Mouse (Mus musculus): ENCODE data around the gene Ints4. TPM values are rescaled to one million over a fixed set of nuclear protein-coding genes. Genes with fewer than 3 reads are reported as not detected.
"Not testable (repeated sequence)": the region's sequence is repeated elsewhere in the genome, so short reads cannot be mapped to it uniquely, and the experiment has no call there.

Gene Ints4
- 52.8 and 56.1 TPM in 2 replicates for polyA plus RNA-seq (2015; fragmentation: Nextera tagmentation; extraction: Ambion mirVana)

DNA sequence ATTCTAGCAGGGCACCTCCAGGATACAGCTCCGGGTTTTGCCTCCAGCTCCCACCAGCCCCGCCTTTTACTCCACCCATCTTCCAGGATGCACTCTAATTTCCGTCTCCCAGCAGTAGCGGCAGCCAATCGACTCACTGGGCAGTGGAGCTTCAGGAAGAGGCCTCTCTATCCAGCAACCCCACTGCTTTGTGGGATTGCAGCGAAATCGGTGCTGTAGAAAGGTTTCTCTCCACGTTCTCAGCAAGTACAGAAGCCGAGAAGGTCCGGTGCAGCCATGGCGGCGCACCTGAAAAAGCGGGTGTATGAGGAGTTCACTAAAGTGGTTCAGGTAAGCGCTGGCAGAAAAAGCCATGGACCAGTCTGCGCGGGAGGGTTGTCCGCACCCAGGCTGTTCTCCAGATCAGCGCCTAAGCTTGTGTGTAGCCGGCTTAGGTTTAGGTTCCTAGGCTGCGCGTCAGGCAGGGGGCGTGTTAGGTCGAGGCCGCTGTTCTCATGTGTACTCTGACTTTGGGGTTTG is at the start of gene Ints4:
Gene Ints4 (plus strand): TSS at position 136 of the 519 bp plus-strand sequence.
- peak within 1 kb of the TSS; percentile 83 for H3K27ac ChIP-seq (ENCODE audit: low read length)
- WGBS = under 1% methylated on average over 24 of the region's 24 CpGs
- H3K27me3 ChIP-seq (ENCODE audit: control insufficient read depth, insufficient read depth, low read length) = no peaks in the 10 kb centered on the region

DNA sequence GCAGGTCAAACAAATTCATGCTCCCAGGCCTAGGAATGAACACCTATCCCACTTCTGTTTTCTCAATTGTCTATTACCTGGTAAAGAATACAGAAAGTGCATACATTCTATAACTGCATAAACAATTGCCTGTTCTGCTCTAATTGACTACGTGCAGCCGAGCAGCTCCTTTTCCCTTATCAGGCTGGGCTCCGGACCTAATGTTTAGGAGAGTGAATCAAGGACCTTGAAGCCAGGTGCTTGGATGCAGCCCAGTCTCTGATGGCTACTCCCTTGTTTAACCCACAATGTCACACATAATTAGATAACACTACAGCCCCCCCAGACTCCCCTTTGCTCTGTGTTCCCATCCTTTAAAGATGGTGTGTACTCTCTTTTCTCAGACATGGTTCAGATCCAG is 47.2 kb upstream of the Ints4 start:
- H3K9ac ChIP-seq (ENCODE audit: low read length); H3K27me3 ChIP-seq (ENCODE audit: control insufficient read depth, insufficient read depth, low read length); H3K4me3 ChIP-seq (replicated peaks; ENCODE audit: low read length); H3K36me3 ChIP-seq (ENCODE audit: control insufficient read depth, insufficient read depth, low read length); H3K9me3 ChIP-seq (replicated peaks; ENCODE audit: control insufficient read depth, low read length); H3K4me2 ChIP-seq (ENCODE audit: low read depth, low read length): not testable (repeated sequence)
- peaks cover 14% of the 10 kb centered on the region for H3K4me1 ChIP-seq (ENCODE audit: control insufficient read depth, insufficient read depth, low read length)
- peak; percentile 22; the same call in 1 of the 2 replicates for ATAC-seq (ENCODE audit: insufficient read depth, low FRiP score)
- H3K27ac ChIP-seq (ENCODE audit: low read length) = peak overlapping the region; percentile 66
- 43% methylated on average over 3 of the region's 3 CpGs for WGBS

More for the DNA sequence above, at the start of gene Ints4:
- peak; percentile 99 for ATAC-seq (ENCODE audit: insufficient read depth, low FRiP score)
- Histone ChIP-seq H3K4me2 (ENCODE audit: low read depth, low read length) (peak within 1 kb of the TSS; percentile 94), H3K4me3 (replicated peaks; ENCODE audit: low read length) (peak within 1 kb of the TSS; percentile 79), H3K4me1 (ENCODE audit: control insufficient read depth, insufficient read depth, low read length) (peaks cover 11% of the 10 kb centered on the region), H3K9ac (ENCODE audit: low read length) (peak within 1 kb of the TSS; percentile 81), H3K36me3 (ENCODE audit: control insufficient read depth, insufficient read depth, low read length) (no peaks in the 10 kb centered on the region), H3K9me3 (replicated peaks; ENCODE audit: control insufficient read depth, low read length) (no peaks in the 10 kb centered on the region)

DNA sequence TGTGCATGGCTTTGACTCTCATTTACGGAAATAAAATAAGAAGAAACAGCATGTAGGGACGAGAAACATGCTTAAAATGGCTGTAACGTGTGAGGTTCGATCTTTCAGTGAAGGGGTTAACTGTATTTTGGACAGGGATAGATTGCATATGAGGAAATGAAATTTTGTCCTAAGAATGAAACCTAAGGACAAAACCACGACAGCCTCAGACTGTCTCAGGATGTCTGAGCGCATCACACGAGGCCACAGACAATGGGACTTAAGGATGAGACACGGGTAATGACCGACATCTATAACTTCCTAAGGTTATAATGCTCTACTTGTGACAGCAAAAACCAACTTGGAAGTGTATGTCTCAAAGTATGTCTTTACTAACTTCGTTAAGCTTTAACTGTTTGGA is 46.2 kb upstream of the Ints4 start:
- peaks cover 9% of the 10 kb centered on the region; the same call in 1 of the 2 replicates for H3K4me1 ChIP-seq (ENCODE audit: control insufficient read depth, insufficient read depth, low read length)
- ATAC-seq (ENCODE audit: insufficient read depth, low FRiP score) = no peak
- no peaks in the 10 kb centered on the region for H3K9me3 ChIP-seq (replicated peaks; ENCODE audit: control insufficient read depth, low read length)
- H3K27ac ChIP-seq (ENCODE audit: low read length) = no peak overlapping the region
- no peaks in the 10 kb centered on the region for H3K27me3 ChIP-seq (ENCODE audit: control insufficient read depth, insufficient read depth, low read length)
- no peak overlapping the region for H3K9ac ChIP-seq (ENCODE audit: low read length)
- H3K4me3 ChIP-seq (replicated peaks; ENCODE audit: low read length) = no peak overlapping the region
- H3K4me2 ChIP-seq (ENCODE audit: low read depth, low read length) = no peak overlapping the region
- no peaks in the 10 kb centered on the region for H3K36me3 ChIP-seq (ENCODE audit: control insufficient read depth, insufficient read depth, low read length)
- 80% methylated on average over 10 of the region's 10 CpGs for WGBS

DNA sequence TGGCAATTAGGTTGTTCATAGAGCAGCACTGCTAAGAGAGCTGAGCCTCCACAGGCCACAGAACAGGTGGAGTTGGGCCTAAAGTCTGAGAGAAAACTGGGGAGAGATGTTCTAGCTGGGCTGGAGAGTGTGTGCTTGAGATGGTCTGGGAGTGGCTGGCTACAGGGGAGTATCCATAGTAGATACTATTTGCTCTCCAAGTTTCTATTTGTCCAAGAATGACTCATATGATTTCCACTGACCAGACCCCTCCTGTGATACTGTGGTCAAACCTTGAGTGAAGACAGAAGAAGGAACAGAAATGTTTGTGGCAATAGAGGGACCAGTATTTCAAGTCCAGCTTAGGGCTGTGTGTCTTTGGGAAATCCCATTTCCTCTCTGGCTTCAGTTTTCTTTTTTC is 41.8 kb upstream of the Ints4 start:
- Histone ChIP-seq H3K4me3 (replicated peaks; ENCODE audit: low read length) (no peak overlapping the region), H3K36me3 (ENCODE audit: control insufficient read depth, insufficient read depth, low read length) (no peaks in the 10 kb centered on the region), H3K27ac (ENCODE audit: low read length) (peak overlapping the region; percentile 66), H3K9me3 (replicated peaks; ENCODE audit: control insufficient read depth, low read length) (no peaks in the 10 kb centered on the region), H3K4me2 (ENCODE audit: low read depth, low read length) (no peak overlapping the region), H3K9ac (ENCODE audit: low read length) (no peak overlapping the region), H3K4me1 (ENCODE audit: control insufficient read depth, insufficient read depth, low read length) (no peaks in the 10 kb centered on the region), H3K27me3 (ENCODE audit: control insufficient read depth, insufficient read depth, low read length) (no peaks in the 10 kb centered on the region)
- ATAC-seq (ENCODE audit: insufficient read depth, low FRiP score) = peak; percentile 93

DNA sequence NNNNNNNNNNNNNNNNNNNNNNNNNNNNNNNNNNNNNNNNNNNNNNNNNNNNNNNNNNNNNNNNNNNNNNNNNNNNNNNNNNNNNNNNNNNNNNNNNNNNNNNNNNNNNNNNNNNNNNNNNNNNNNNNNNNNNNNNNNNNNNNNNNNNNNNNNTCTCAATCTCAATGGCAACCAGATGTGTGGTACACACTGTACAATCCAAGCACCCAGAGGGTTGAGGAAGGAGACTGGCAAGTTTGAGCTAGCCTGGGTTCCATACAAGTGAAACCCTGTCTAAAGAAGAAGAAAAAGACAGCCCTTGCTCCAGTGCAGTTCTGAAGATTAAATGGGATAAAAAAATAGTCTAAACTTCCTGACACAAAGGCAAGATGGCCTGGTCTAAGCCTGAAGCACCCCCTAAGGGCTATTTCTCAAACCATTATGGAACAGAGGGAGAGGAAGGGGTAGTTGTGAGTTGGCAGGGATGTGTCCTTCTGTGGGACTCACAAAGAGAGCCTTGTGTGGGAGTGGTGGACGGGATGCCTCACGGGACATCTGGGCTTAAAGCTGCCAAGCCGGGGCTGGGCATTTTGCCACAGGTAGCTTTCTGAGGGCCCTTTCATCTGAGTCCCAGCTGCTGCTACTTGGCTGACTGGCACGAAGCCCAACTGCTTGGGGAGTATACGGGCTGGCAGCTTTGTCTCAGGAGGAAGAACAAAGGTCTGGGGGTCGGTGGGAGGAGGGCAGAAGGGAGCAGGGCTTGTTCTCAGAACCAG is 34.4 kb upstream of the Ints4 start:
- Histone ChIP-seq H3K4me3 (replicated peaks; ENCODE audit: low read length) (no peak overlapping the region), H3K27me3 (ENCODE audit: control insufficient read depth, insufficient read depth, low read length) (no peaks in the 10 kb centered on the region), H3K27ac (ENCODE audit: low read length) (peak overlapping the region; percentile 89), H3K9me3 (replicated peaks; ENCODE audit: control insufficient read depth, low read length) (0 out of 2 replicates have a peak, but pooled peaks cover 5% of the 10 kb centered on the region), H3K9ac (ENCODE audit: low read length) (peak overlapping the region; percentile 31), H3K4me2 (ENCODE audit: low read depth, low read length) (no peak overlapping the region), H3K36me3 (ENCODE audit: control insufficient read depth, insufficient read depth, low read length) (no peaks in the 10 kb centered on the region), H3K4me1 (ENCODE audit: control insufficient read depth, insufficient read depth, low read length) (peaks cover 9% of the 10 kb centered on the region)
- WGBS = 17% methylated on average over 6 of the region's 6 CpGs
- peak; percentile 83 for ATAC-seq (ENCODE audit: insufficient read depth, low FRiP score)

GRCm38 (mm10) chr7:97447050-97447531 is 33.7 kb upstream of the Ints4 start:
- Histone ChIP-seq H3K36me3 (ENCODE audit: control insufficient read depth, insufficient read depth, low read length) (no peaks in the 10 kb centered on the region), H3K4me1 (ENCODE audit: control insufficient read depth, insufficient read depth, low read length) (peaks cover 13% of the 10 kb centered on the region), H3K9ac (ENCODE audit: low read length) (peak overlapping the region; percentile 31), H3K4me2 (ENCODE audit: low read depth, low read length) (no peak overlapping the region), H3K9me3 (replicated peaks; ENCODE audit: control insufficient read depth, low read length) (0 out of 2 replicates have a peak, but pooled peaks cover 5% of the 10 kb centered on the region), H3K4me3 (replicated peaks; ENCODE audit: low read length) (no peak overlapping the region), H3K27ac (ENCODE audit: low read length) (peak overlapping the region; percentile 89), H3K27me3 (ENCODE audit: control insufficient read depth, insufficient read depth, low read length) (no peaks in the 10 kb centered on the region)
- peak; percentile 28; the same call in 1 of the 2 replicates for ATAC-seq (ENCODE audit: insufficient read depth, low FRiP score)
- WGBS = 53% methylated on average over 6 of the region's 6 CpGs

GRCm38 (mm10) chr7:97451023-97451422 is 29.7 kb upstream of the Ints4 start, which contains the start of gene Kctd14:
Kctd14 (plus strand) TSS chr7:97451323.
- not testable (repeated sequence) for H3K27me3 ChIP-seq (ENCODE audit: control insufficient read depth, insufficient read depth, low read length); ATAC-seq (ENCODE audit: insufficient read depth, low FRiP score)
- WGBS = 58% methylated on average over 2 of the region's 2 CpGs

GRCm38 (mm10) chr7:97452196-97452595 is 28.6 kb upstream of the Ints4 start:
- Histone ChIP-seq H3K27ac (ENCODE audit: low read length) (peak overlapping the region; percentile 89), H3K4me1 (ENCODE audit: control insufficient read depth, insufficient read depth, low read length) (peaks cover 16% of the 10 kb centered on the region; the same call in 1 of the 2 replicates), H3K9ac (ENCODE audit: low read length) (no peak overlapping the region), H3K4me2 (ENCODE audit: low read depth, low read length) (peak overlapping the region; percentile 95; the same call in 1 of the 2 replicates), H3K27me3 (ENCODE audit: control insufficient read depth, insufficient read depth, low read length) (no peaks in the 10 kb centered on the region), H3K36me3 (ENCODE audit: control insufficient read depth, insufficient read depth, low read length) (no peaks in the 10 kb centered on the region), H3K4me3 (replicated peaks; ENCODE audit: low read length) (no peak overlapping the region), H3K9me3 (replicated peaks; ENCODE audit: control insufficient read depth, low read length) (0 out of 2 replicates have a peak, but pooled peaks cover 5% of the 10 kb centered on the region)
- 59% methylated on average over 6 of the region's 6 CpGs for WGBS
- peak; percentile 72 for ATAC-seq (ENCODE audit: insufficient read depth, low FRiP score)

More at GRCm38 (mm10) chr7:97451023-97451422, 29.7 kb upstream of the Ints4 start, which contains the start of gene Kctd14:
- not testable (repeated sequence) for H3K36me3 ChIP-seq (ENCODE audit: control insufficient read depth, insufficient read depth, low read length); H3K9ac ChIP-seq (ENCODE audit: low read length); H3K4me2 ChIP-seq (ENCODE audit: low read depth, low read length); H3K9me3 ChIP-seq (replicated peaks; ENCODE audit: control insufficient read depth, low read length); H3K4me3 ChIP-seq (replicated peaks; ENCODE audit: low read length)
- Histone ChIP-seq H3K4me1 (ENCODE audit: control insufficient read depth, insufficient read depth, low read length) (peaks cover 25% of the 10 kb centered on the region), H3K27ac (ENCODE audit: low read length) (peak within 1 kb of the TSS; percentile 89)

Measured in stomach, embryonic 16.5 days (tissue).